Mouse (Mus musculus): ENCODE measurements around the gene Fga.
A peak's percentile ranks its signal among the peaks of the same experiment; 100 is the strongest.

The Fga gene

GRCm38 (mm10) chr3:83025475-83026301 lies at the start of gene Fga:
Gene Fga, plus strand, starts transcription at chr3:83026076.
- no peak for DNase-seq (ENCODE audit: low spot score in 2 of 2)

DNA sequence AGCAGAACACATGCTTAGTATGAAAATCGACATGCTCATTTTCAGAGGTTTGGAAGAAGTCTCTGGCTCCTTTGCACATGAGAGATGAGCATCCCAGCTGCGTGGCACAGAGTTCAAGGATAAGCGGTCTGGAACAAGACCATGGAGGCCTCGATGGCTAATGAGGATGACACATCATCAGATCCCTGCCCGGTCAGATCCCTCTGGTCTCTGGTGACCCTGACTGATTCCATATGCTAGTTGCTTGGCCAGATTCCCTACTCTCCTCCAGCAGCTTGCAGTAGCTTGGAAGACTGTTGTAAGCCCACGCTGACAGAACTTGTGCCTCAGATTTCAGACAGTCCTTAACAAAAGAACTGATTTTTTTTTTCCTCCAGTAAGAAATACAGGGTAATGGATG lies 45.1 kb upstream of the Fga start:
- DNase-seq (ENCODE audit: low spot score in 2 of 2): no peak

- no peak for DNase-seq (ENCODE audit: low spot score in 2 of 2)
Observed at GRCm38 (mm10) chr3:82981861-82982260, 44.0 kb upstream of the Fga start.

GRCm38 (mm10) chr3:82984840-82985239 lies 41.0 kb upstream of the Fga start:
- DNase-seq (ENCODE audit: low spot score in 2 of 2): no peak

DNA sequence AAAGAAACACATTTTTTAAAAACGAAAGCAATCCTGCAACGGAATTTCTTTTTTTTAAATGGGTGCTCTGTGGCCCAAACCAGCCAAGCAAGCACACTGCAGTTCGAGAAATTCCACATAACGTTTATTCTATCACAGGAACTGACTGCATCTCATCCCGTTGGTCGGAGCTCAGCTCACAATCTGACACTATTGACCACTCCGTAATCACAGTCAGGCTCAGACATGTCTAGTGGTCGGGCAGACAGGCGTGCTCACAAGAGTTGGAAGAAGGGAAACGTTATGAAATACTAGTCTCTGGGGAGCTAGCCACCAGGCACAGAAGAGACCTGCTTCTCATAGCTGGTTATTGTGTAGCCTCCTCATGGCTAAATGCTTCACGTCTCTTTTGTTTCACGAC lies 33.9 kb upstream of the Fga start:
- DNase-seq (ENCODE audit: low spot score in 2 of 2): no peak

DNA sequence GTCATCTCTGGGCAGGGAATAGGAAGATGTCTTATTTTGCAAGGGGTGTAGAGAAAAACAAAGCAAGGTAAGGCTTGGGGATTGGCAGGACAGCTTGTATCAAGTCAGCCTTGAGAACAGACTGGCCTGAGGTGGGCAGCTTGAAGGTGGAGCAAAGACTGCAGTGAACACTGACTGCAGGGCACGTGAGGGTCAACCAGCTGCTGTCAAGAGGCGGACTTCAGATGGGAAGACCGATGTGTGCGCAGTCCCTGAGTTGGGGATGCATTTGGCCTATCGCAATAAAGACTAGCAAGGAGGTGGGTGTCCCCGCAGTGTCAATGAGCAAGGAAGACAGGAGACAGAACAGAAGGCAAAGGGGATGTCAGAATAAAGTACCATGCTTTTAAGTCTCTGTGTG lies 32.9 kb upstream of the Fga start:
- no peak for DNase-seq (ENCODE audit: low spot score in 2 of 2)

DNA sequence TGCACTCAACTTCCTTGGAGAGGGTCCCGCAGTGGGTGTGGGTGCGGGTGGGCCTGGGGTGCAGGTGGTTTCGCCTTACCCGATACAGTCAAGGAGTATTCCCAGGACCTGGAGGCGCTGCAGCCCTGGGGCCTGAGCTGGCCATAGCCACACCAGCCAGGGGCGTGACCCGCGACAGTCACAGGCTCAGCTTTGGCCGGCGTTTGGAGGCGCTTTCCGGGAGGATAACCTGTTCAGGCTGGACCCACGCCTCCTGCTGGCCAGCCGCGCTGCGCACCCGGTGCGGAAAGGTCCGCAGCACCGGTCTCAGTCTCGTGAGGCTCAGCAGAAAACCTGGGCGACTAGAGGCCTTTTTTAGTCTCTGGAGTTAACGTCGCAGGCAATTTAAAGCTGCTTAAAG lies 30.5 kb upstream of the Fga start:
- no peak for DNase-seq (ENCODE audit: low spot score in 2 of 2)

- DNase-seq (ENCODE audit: low spot score in 2 of 2): no peak
Observed at GRCm38 (mm10) chr3:82996656-82997055, 29.2 kb upstream of the Fga start.

- peak in 1 of 2 experiments; percentile 29 for DNase-seq (ENCODE audit: low spot score in 2 of 2)
Observed at GRCm38 (mm10) chr3:82998772-82999463, 27.0 kb upstream of the Fga start.

DNA sequence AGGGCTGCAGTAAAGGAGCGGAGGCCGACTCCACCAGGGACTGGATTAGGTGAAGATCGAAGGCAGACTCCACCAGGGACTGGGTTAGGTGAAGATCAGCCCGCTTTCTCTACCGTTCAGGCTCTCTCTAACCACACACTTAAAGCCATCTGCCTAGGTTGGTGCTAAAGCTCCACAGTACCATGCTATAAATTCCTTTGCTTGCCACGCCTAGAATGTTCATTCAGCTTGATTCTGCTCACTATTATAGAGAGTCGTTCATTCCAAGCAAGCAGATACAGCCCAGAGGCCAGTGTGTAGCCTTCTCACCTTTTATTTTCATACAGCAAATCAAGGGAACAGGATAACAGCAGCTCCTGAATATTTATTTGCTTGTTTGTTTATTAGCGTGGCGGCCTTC lies 25.9 kb upstream of the Fga start:
- no peak for DNase-seq (ENCODE audit: low spot score in 2 of 2)

DNA sequence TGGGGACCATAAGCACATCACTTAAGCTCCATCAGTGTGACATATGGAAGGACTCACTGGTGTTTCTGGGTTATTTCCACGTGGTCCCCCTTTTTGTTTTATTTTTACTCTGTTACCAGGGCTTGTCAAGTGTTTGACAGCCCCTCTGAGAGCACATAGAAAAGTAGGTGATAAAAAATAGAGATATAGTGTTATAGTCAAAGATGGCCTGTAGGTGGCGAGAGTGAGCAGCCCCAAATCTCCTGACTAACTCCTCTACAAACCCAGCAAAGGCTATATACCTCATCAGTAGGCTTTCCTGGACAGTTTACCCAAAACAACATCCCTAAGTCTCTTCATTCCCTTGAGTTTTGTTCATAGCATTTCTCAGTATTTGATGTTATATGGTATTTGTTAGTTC lies 23.7 kb upstream of the Fga start:
- peak in 1 of 2 experiments; percentile 7 for DNase-seq (ENCODE audit: low spot score in 2 of 2)

DNA sequence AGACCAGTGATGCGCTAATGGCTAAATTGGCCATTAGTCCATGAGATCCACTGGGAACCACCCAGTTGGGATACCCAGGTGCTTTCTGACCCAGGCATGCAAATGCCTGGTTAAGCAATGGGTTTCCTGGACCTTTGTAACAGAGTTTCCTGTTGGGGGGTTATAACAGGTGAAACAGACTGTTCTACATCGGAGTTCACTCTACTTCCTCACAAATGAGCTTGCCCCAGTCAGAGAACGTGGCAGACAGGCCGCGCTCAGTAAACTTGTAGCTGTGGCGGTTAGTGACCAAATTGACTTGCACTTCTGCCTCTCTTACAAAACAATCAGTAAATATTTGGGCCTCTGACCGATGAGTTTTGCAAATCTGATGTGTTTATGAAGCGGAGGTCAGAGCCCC lies 22.8 kb upstream of the Fga start:
- DNase-seq (ENCODE audit: low spot score in 2 of 2): no peak

DNA sequence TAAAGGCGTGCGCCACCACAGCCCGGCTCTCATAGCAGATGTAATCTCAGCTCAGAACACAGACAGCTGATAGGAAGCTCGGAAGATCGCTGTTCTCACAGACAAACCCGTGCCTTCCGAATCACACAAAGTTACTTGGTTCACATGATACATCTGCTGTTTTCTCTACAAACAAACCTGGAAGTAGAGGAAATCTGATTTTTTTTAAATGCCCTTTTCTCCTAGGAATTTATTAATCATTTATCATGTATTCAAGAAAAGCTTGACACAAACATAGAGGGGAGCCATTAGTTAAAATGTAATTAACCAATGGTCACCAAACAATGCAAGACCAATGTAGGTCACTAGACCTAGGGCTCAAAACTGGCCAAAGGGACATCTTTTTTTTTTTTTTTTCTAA lies 21.1 kb upstream of the Fga start:
- no peak for DNase-seq (ENCODE audit: low spot score in 2 of 2)

DNA sequence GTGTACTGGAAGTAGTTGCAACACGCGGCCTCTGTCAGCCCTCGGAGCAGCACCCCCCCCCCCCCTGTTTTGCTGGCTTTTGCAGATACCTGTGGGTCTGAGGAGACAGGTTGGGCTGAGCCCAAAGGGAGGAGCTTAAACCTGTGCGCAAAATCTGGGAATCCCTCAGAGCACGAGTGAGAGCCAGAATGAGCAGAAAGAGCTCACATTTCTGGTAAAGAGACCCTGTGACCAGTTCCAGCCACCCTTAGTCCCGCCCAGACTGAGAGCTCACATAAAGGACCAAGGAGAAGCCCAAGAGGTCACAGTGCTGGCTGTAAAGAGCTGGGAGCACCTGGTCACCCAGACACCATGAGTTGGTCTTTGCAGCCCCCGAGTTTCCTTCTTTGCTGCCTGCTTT lies 18.3 kb upstream of the Fga start, which contains the start of gene Fgg:
Fgg (plus strand) TSS at position 168 of the 400 bp plus-strand sequence.
- no peak for DNase-seq (ENCODE audit: low spot score in 2 of 2)

DNA sequence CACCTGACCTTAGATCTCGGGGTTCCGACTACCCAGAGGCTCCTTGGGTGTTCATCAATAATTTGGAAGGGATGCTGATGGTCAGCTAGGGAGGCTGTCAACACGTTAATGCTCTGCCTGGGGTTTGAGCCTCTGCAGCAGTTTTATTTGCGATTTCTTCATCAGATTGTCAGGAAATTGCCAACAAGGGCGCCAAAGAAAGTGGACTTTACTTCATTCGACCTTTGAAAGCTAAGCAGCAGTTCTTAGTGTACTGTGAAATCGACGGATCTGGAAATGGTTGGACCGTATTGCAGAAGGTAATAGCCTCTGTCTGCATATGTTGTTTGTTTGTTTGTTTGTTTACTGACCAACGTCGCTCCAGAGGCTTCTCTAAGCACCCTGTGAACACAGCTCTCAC lies 15.6 kb upstream of the Fga start:
- no peak for DNase-seq (ENCODE audit: low spot score in 2 of 2)

DNA sequence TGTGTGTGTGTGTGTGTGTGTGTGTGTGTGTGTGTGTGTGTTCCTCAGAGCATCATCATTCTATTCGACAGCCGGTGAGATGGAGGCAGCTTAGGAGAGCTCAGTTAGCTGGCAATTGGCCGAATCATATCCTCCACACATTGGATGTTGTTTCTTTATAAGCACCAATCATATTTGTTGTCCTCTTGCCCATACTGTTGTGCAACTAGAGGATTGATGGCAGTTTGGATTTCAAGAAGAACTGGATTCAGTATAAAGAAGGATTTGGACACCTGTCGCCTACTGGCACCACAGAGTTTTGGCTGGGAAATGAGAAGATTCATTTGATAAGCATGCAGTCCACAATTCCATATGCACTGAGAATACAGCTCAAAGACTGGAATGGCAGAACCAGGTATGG lies 14.7 kb upstream of the Fga start:
- no peak for DNase-seq (ENCODE audit: low spot score in 2 of 2)

- DNase-seq (ENCODE audit: low spot score in 2 of 2): no peak
Observed at GRCm38 (mm10) chr3:83011565-83011964, 14.3 kb upstream of the Fga start.

DNA sequence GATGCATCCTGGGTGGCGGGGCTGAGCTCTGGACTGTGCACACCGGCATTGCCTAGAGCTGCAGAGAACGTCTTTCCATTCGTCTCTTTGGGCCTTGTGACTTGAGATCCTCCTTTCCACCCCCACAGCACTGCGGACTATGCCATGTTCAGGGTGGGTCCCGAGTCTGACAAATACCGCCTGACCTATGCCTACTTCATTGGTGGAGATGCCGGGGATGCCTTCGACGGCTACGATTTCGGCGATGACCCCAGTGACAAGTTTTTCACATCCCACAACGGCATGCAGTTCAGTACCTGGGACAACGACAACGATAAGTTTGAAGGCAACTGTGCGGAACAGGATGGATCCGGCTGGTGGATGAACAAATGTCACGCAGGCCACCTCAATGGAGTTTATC lies 13.2 kb upstream of the Fga start:
- DNase-seq (ENCODE audit: low spot score in 2 of 2): no peak

- no peak for DNase-seq (ENCODE audit: low spot score in 2 of 2)
Observed at GRCm38 (mm10) chr3:83013951-83014350, 11.9 kb upstream of the Fga start.

DNA sequence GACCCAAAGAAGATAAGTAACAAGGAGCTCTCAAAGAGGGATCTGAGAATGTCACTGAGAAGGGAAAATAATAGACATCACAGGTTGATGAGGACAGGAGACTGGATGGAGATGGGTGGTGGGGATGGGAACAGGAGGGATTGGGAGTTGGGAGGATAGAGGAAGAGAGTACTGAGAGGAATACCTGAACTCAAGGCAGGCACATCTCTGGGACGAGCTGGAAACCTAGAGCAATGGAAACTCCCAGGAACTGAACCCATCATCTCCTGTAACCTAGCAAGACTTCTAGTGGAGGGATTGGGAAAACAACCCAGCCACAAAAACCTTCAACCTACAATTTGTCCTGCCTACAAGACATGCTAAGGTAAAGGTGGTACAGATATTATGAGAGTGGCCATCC lies 9.6 kb upstream of the Fga start:
- DNase-seq (ENCODE audit: low spot score in 2 of 2): no peak

DNA sequence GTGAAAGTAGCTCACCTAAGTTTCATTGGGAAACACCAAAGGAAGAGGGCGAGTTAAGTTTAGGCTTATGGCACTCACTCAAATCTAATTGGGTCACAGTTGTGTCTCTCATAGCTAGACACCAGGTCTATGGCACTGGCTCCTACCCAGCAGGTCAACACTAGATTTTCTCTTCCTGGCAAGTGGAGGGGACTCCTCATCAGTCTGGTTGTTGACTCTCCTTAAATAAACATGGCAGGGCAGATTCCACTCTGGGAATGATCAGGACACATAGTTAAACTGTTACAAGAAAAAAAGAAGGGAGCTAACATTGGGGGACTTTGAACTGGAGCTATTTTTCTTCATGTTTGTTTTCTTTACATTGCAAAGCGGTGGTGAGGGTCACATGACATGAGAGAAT lies 5.5 kb upstream of the Fga start:
- no peak for DNase-seq (ENCODE audit: low spot score in 2 of 2)

DNA sequence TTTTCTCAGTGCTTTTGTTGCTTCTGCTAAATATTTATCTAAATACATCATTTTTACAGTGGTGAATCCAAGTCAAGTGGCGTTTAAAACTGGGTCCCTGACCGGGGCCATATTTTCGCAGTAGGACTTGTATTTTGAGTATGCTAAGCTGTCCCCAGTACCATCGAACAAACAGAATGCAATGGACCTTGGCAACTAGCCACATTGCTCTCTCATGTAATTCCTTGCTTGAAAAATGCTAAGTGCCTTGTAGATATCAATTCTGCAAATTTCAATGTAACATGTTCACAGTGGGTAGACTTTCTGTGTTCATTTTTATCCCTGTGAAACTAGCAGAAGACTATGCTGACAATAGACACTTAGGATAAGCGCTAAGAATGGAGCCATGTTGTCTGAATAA lies 4.7 kb upstream of the Fga start:
- no peak for DNase-seq (ENCODE audit: low spot score in 2 of 2)

- DNase-seq (ENCODE audit: low spot score in 2 of 2): no peak
Observed at GRCm38 (mm10) chr3:83025036-83025435, 840 bp upstream of the Fga start.

All from spleen, postnatal 36 days (tissue).